Mouse (Mus musculus): ENCODE data around the gene Asah2.

- TF ChIP-seq CTCF (IDR thresholded peaks at IDR 0.05; ENCODE audit: low read depth) = no peak
- no peak for TF ChIP-seq EP300 (IDR thresholded peaks at IDR 0.05; ENCODE audit: low read depth)
Measured at GRCm38 (mm10) chr19:32124155-32124554, 16.1 kb upstream of the Asah2 start.

All from heart, postnatal 0 days (tissue).